Mouse (Mus musculus) C2C12 (cell line): ENCODE measurements at regions not wholly inside any gene's neighbourhood (a gene's known extent, or its start where the extent isn't known, plus 50 kb on each side); places are given as distances from the start of the nearest gene placed in this dataset.

Experiments
- H3K27me3 ChIP-seq: one replicate; pipeline ENCODE4 v1.6.1; 2011; ENCODE audit not compliant: control insufficient read depth, insufficient read depth, insufficient read length
- H3K36me3 ChIP-seq: one replicate; pipeline ENCODE4 v1.6.1; 2011; ENCODE audit not compliant: control insufficient read depth, insufficient read depth
- H3K4me3 ChIP-seq: one replicate; pipeline ENCODE4 v1.5.1; 2011; ENCODE audit warnings: mild to moderate bottlenecking, control low read depth; ENCODE audit not compliant: poor library complexity, insufficient read depth, severe bottlenecking
- H3K79me2 ChIP-seq: one replicate; pipeline ENCODE4 v1.6.1; 2011; ENCODE audit not compliant: control insufficient read depth, insufficient read depth
- H3K79me3 ChIP-seq: one replicate; pipeline ENCODE4 v1.6.1; 2011; ENCODE audit warnings: low read depth, control low read depth
- H3ac ChIP-seq: one replicate; pipeline ENCODE3; 2011; ENCODE audit warnings: low read depth; ENCODE audit not compliant: control insufficient read depth, insufficient read length
- CEBPB ChIP-seq: IDR thresholded peaks from one replicate; pipeline ENCODE4 v1.6.1; 2011; ENCODE audit warnings: low read depth, mild to moderate bottlenecking, control low read depth, moderate library complexity
- CTCF ChIP-seq: IDR thresholded peaks from one replicate; pipeline ENCODE4 v1.5.1; 2011; ENCODE audit not compliant: control insufficient read depth, insufficient read depth, insufficient read length
- FOSL1 ChIP-seq: IDR thresholded peaks from one replicate; pipeline ENCODE4 v1.8.0; 2011; ENCODE audit warnings: mild to moderate bottlenecking, low read length; ENCODE audit not compliant: poor library complexity, insufficient read depth, severe bottlenecking
- MAX ChIP-seq: IDR thresholded peaks from one replicate; pipeline ENCODE4 v1.6.1; 2011; ENCODE audit warnings: mild to moderate bottlenecking, control low read depth
- MYOD1 ChIP-seq: IDR thresholded peaks from one replicate; pipeline ENCODE4 v1.6.1; 2011; ENCODE audit warnings: low read depth; ENCODE audit not compliant: control insufficient read depth, insufficient read length
- MYOG ChIP-seq: IDR thresholded peaks from one replicate; pipeline ENCODE4 v1.6.1; 2011; ENCODE audit not compliant: control insufficient read depth, insufficient read length; ENCODE audit errors: extremely low read depth
- USF1 ChIP-seq: IDR thresholded peaks from one replicate; pipeline ENCODE4 v1.6.1; 2011; ENCODE audit warnings: low read depth, mild to moderate bottlenecking, control low read depth, moderate library complexity

DNA sequence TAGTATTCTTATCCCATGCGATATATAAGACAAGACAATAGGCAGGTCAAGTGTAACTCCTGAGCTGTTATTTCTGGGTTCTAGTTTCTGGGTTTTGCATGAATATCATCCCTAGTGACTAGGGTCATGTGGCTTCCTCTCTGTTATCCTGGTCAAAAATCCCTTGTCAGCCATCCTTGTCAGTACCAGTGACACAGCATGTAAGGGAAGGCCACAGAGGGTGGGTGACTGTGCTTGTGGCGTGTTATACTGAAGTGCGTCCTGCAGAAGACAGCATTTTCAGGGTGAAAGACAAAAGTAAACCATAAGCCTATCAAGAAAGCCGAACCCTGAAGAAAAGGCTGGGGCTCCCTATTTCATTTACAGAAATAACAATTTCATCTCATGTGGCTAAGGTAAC lies 50.7 kb upstream of the Echdc3 start:
- TF ChIP-seq MAX: no peak
- no peak for TF ChIP-seq FOSL1
- TF ChIP-seq USF1: no peak
- H3K36me3 ChIP-seq: no peaks in the 10 kb centered on the region

DNA sequence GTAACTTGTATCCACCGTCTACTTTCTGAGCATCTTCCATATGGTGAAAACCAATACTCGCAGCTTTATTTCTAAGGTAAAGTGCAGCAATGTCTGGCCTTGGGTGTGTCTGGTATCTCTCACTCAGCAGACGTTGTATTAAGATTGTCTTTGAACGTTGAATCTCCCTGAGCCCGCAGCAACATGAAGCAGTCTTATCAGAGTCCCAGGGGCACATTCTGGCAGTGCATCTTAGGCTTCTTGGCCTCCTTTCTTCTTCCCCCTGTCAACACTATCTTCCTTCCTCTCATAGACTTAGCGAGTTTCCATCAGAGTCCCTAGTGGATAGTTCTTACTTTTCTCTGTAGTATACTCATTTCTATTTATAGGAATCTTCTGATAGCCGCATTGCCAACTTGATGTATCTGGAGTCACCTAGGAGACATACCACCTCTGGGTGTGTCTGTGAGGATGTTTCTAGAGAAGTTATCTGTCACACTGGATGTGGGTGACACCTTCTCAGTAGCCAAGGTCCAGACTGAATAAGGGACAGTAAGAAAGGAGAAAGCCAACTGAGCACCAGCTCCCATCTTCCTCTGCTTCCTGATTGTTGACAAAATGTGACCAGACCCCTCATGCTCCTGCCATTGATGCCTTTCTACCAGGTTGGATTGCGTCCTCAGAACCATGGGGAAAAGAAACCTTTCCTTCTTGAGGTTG lies 51.4 kb upstream of the Echdc3 start:
- Histone ChIP-seq H3K79me3 (no peaks in the 10 kb centered on the region), H3K27me3 (no peaks in the 10 kb centered on the region), H3ac (no peak overlapping the region), H3K79me2 (no peaks in the 10 kb centered on the region), H3K36me3 (no peaks in the 10 kb centered on the region), H3K4me3 (no peak overlapping the region)
- TF ChIP-seq FOSL1 (no peak), MYOD1 (no peak), MYOG (no peak), MAX (no peak), USF1 (no peak), CEBPB (no peak), CTCF (no peak)

More for the DNA sequence above, 50.7 kb upstream of the Echdc3 start:
- H3K79me3 ChIP-seq: no peaks in the 10 kb centered on the region
- H3K27me3 ChIP-seq: no peaks in the 10 kb centered on the region
- H3K79me2 ChIP-seq: no peaks in the 10 kb centered on the region
- no peak overlapping the region for H3ac ChIP-seq
- H3K4me3 ChIP-seq: no peak overlapping the region

DNA sequence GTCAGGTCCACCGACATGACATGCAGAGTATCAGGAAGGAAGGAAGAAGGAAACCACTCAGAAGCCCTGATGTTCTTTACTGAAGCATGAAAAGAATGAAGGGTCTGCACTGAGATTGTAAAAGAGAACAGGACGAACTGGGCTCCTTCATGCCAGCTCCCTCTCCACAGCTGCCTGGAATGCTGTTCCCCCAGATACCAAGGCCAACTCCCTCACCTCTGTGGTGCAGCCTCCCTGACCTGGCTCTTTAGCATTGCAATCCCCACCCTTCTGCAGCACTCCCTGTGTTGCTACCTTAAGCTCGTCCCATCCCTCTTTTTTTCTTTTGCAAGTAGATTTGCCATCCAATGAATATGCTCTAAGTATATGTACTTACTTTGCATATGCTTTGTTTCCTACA lies 52.3 kb upstream of the Echdc3 start:
- H3K79me2 ChIP-seq: no peaks in the 10 kb centered on the region
- H3K27me3 ChIP-seq: no peaks in the 10 kb centered on the region
- H3K4me3 ChIP-seq: no peak overlapping the region
- no peaks in the 10 kb centered on the region for H3K36me3 ChIP-seq
- no peak overlapping the region for H3ac ChIP-seq
- no peaks in the 10 kb centered on the region for H3K79me3 ChIP-seq
- TF ChIP-seq USF1 (no peak), CTCF (no peak), MYOG (no peak), MAX (no peak), MYOD1 (no peak), FOSL1 (no peak), CEBPB (no peak)

DNA sequence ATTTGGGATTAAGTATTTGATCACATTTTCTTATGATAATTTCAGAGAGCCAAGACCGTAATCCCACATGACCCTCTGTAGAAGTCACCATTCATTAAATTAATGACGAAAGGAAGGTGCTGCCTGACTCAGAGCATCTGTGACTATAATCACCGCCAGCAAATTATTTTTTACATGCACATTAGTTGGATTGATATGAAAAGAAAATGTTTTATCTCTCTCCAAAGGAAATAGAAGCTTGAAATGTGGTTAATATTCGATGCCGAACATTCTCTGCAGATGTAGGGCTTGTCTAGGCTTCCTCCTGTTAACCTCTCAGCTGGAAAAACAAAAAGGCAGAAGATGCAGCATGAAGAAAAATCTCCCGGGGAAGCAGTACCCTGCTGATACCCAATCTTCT lies 54.2 kb upstream of the Echdc3 start:
- H3K27me3 ChIP-seq: no peaks in the 10 kb centered on the region
- no peaks in the 10 kb centered on the region for H3K79me2 ChIP-seq
- no peak overlapping the region for H3ac ChIP-seq
- H3K36me3 ChIP-seq: no peaks in the 10 kb centered on the region
- TF ChIP-seq CTCF (no peak), MYOD1 (no peak), MAX (no peak), CEBPB (no peak), MYOG (no peak), USF1 (no peak), FOSL1 (no peak)
- H3K79me3 ChIP-seq: no peaks in the 10 kb centered on the region
- H3K4me3 ChIP-seq: no peak overlapping the region

DNA sequence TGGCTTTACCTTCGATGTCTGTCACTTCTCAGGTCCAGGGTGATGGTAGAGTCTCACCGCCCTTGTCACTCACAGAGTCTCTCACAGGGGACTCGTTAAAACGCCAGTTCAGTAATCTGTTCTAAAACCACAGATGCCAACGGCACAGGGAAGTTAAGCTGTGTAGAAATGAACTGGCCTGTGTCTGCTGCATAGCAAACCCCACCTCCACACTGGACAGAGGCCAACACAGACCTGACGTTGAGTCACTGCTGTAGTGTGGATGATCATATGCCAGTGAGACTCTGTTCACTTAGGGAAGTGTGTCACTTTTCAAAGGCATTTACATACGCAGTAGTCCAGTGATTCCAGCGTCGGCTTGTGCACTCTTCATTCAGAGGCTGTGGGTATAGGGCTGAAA lies 54.7 kb upstream of the Echdc3 start:
- Histone ChIP-seq H3K79me2 (no peaks in the 10 kb centered on the region), H3K79me3 (no peaks in the 10 kb centered on the region), H3K36me3 (no peaks in the 10 kb centered on the region), H3K27me3 (no peaks in the 10 kb centered on the region), H3ac (no peak overlapping the region), H3K4me3 (no peak overlapping the region)
- TF ChIP-seq MAX (peak; percentile 25), CTCF (no peak), CEBPB (no peak), MYOG (no peak), MYOD1 (no peak), USF1 (peak; percentile 22), FOSL1 (no peak)

DNA sequence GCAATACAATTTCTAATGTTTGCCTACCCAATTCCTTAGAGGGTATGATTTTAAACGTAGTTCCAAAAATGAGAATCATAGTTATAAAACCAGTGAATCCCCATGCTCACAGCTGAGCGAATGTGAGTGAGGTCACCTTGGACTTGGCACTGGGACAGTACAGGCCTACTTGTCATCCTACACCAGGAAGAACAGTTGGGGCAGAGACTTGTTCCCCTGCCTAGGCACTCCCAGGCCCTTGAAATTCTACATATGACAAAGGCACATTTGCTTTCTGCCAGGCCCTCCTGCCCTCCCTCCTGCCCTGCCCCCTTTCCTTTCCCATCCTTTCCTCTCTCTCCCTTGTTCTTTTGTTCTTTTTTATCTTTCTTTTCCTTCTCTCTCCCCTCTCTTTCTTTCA lies 50.0 kb upstream of the Usp6nl start:
- TF ChIP-seq MAX (no peak), CTCF (no peak), USF1 (no peak), MYOG (no peak), FOSL1 (no peak), CEBPB (no peak), MYOD1 (no peak)
- H3K27me3 ChIP-seq: no peaks in the 10 kb centered on the region
- H3ac ChIP-seq: no peak overlapping the region
- no peaks in the 10 kb centered on the region for H3K79me2 ChIP-seq
- no peak overlapping the region for H3K4me3 ChIP-seq
- no peaks in the 10 kb centered on the region for H3K79me3 ChIP-seq
- no peaks in the 10 kb centered on the region for H3K36me3 ChIP-seq
